Mouse (Mus musculus) naive thymus-derived CD4-positive, alpha-beta T cell, adult 2 months (primary cell): ENCODE data around the gene Ryr2.
"Not testable (repeated sequence)": the region's sequence is repeated elsewhere in the genome, so short reads cannot be mapped to it uniquely, and the experiment has no call there.

Experiments used
- DNase-seq: peaks from one replicate; pipeline ENCODE4 v3.0.0-alpha.2; 2011; ENCODE audit warnings: low read depth

The Ryr2 gene

DNA sequence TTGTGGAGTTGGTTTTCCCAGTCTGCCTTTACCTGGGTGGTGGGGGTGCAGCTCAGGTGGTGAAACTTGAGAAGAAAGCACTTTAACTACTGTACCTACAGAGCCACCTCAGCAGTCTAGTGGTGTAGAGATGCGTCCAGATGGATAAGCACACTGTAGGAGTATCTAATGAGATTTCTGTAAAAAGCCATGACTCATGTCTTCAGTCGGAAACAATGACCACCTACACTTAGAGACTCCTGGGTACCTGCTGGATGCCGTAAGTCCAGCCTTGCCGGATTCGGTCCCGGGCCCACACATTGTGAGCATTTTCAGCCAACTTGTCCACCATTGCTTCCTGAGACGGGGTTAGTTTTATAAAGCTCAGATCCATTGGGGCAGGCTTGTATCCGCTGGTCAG lies 334.6 kb downstream of the Ryr2 start:
- no peak for DNase-seq

DNA sequence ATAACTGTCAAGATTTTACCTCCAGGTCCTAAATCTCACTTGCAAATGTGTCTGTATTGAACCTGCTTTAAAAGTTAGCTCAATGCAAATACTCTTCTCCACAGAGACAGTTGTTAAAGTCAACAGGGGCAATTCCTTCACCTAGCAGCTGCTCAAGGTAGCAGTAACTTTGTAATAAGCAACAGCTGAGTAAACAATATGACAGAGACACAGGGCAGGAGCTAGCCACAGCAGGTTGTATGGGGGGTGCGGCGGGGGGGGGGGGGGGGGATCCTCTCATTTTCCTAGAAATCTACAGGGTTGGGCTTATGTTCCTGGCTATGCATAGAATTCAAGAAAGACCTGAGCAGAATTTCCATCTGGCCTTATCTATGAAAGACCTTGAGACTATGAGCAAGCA lies 339.8 kb downstream of the Ryr2 start:
- DNase-seq, result no peak

DNA sequence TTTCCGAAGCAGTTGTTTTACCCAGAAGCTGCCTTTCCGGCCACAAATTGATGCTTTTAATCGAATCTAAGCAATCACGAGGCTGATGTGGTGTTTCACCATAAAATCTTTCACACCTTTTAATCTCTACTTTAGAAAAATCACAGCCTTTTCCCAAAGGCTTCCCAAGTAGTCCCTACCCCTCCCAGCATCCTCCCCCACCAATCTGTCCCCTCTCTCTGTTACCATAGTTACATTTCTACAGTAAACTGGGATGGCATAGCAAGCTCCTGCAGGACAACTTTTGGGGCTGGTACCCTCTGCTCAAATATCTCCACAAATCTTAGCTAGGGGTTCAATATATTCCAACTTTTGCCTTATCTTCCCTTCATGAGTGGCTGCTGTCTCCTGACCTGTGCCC lies 342.8 kb downstream of the Ryr2 start:
- DNase-seq, result no peak

DNA sequence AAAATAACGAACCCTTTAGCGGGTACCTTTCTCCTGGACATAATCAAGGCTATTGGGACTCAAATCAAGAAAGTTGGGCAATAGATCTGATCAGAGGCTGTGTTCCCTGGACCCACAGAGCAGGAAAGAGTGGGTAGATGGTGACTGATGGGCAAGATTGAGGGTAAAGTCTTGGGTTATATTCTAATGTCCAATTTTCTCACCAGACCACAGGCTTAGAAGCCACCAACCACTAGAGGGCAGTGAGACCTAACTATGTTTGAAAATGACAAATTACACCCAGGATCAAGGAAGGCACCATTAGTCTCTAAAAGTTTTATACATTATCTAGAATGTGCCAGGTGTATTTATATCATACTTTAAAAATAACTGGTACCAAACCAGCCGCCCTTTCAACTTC lies 343.6 kb downstream of the Ryr2 start:
- DNase-seq, result peak; percentile 5

DNA sequence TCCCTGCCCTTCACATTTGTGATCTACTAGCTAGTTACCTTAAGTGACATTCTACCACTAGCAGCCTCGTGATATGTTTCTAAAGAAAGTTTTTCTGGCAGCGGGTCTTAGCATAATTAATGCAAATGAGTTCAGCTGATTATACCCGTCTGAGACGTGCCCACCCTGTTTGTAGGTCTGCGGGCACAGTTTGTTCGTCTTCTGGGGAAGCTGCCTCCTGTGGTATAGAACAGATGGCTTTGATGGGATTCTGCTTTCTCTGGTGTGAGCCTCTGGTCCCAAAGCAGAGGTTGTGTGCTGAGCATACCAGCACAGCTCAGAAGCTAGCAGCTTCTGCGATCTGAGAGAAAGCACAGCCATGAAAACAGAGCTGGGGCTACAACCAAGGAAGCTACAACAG lies 348.9 kb downstream of the Ryr2 start:
- no peak for DNase-seq

DNA sequence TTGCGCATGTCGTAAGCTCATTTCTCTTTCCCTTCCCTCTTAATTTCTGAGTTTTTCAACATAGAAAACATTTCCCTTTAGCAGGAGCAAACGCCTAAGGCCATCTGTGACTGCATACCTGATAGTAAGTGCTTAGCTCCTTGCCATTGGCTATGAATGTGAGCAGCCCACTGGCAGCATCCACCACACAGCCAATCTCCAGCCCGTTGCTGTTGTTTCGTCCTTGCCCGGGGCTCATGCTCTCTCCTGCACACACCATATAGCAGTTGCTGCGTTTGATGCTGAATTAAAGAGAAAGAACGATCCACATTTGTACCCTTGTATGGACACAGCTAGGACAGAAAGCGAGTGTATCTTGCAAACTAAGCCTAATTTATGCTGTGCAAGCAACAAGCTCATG lies 361.3 kb downstream of the Ryr2 start:
- no peak for DNase-seq

DNA sequence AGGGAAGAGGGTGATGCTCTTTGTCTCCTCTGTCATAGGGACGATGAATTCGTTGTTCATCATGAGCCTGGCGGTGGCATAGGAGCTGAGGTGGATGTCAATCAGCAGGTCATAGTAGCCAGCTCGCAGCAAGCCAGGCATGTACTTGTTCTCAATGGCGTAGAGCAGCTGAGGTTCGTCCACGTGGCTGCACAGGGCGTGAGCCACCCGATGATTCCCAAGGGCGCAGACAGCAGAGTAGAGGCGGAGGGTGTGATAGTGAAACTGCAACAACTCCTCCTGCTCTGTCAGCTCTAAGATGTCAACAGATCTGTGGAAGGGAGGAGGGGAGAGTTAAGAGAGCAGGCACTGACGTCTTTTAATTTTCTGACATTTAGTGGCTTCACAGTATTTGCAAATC lies 368.5 kb downstream of the Ryr2 start:
- DNase-seq, result no peak

DNA sequence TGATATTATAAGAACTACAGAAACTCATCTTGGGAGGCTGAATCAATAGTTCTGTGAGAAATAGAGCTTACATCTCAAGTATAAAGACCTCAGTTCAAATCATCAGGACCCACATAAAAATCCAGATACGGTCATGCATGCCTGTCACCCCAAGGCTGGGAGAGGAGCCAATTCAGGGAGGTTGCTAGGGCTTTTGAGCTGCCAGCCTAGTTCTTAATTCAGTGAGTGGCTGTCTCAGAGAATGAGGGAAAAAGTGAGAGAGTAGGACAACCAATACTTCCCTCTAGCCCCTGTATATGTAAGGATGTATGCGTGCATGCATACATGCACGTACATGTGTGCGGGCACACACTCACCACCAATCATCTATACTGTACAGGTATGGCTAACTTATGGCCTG lies 390.5 kb downstream of the Ryr2 start:
- DNase-seq, result no peak

DNA sequence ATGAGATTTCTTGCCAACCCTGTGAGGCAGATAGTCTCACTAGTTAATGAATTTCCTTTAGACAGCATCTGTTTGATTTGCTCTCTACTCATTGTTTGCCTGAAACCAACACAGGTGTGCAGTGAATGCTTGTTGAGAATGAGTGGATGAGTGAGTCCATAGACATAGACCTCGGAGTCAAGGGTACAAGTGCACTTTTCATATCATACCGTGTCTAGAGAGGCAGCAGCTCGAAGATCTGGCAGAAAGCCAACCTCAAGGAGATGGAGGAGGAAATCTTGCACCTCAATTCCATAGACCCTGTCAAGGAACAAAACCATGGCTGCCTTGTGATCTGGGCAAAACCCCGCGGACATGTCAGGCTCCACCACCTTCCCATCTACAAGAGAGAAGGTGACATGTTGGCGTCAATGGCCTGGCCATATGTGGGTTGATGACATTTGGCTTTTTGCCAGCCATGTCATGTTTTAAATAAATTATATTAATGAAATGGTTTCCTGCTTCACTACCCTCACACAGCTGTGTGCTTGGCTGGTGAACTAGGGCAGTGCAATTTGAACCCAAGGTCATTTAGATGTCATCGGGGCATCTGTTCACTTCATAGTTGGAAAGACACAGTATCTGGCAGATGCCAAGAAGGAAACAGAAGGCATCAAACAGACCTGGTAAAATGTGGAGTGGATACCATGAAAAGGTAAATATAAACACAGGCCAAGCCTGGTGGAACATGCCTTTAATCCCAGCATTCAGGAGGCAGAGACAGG lies 396.9 kb downstream of the Ryr2 start:
- no peak for DNase-seq

DNA sequence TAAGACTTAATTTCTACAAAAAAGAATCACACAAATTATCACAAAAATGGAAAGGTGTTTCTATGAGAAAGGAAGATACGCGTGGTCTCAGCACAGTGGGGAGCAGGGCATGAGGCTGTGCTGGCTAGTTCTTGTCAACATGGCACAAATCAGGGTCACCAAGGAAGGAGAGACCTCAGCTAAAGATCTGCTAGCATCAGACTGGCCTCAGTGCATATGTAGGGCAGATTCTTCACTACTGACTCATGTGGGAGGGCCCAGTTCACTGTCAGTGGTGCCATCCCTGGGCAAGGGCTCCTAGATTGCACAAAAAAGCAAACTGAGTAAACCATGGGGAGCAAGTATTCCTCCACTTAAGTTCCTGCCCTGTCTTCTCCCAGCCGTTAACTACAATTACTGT lies 405.0 kb downstream of the Ryr2 start:
- DNase-seq, result no peak

DNA sequence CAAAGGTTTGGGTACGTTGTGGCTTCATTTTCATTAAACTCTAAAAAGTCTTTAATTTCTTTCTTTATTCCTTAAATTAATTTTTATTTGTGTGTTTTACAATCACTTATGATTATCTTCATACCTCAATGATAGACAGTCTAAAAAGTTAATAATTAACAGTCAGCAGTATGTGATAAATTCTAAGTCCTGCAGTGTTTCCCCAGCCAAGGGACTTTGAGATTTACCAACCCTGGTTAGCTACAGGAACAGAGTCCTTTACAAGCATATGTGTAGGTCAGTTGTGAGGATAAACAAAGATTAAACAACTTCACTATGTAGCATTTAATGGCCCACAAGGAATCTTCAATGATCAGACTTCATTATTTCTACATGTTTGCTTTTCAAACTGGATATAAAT lies 410.2 kb downstream of the Ryr2 start:
- no peak for DNase-seq

DNA sequence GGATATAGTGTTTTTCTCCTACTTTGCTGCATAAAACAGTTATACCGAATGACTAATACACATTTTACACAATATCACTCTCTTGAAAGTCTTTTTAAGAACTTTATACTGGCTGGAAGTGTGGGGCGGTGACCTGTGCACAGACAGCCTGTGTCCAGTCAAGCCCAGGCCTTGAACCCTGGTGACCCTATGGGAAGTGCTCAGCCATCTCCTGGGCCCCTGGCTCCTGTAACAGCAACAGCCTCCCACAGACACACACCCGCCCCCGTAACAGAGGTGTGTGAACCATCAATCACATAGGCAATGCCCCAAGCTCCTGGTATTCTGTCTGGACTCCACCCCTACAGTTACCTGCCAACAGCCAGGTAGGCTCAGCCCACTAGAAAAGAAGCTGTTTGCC lies 424.9 kb downstream of the Ryr2 start:
- DNase-seq, result no peak

DNA sequence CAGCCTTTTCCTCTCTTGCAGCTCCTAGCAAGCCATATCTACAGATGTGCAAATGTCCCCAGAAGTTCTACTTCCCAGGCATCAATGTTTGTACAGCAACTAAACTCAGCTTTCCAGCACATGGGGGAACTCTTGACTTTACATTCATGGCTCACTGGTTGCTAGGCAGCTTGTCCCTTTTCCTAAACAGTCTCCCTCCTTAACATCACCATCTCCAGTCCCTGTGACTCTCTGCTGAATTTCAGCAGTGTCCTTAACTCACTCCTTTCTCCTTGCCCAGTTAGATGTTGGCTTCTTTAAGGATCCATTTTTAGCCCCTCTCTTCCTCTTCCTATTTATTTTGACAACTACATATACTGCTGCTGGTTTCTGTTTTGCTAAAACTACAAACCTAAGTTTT lies 443.9 kb downstream of the Ryr2 start:
- no peak for DNase-seq

DNA sequence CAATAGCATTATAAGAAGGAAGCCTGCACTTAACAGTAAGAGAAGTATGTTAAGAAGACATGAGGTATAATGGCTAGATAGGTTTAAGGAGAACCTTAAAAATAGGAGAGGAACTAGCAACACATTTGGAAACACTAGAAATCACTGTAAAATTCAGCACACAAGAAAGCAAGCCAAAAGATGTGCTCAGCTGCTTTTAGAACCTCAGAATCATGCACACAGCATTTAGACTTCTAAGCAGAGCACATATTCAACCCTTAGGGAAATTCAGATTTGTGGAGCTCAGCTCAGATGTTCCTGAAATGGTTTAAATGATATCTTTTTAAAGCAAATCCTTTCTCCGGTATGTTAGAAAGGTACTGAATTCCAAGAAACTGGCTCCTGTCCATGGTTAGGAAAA lies 461.9 kb downstream of the Ryr2 start:
- no peak for DNase-seq

DNA sequence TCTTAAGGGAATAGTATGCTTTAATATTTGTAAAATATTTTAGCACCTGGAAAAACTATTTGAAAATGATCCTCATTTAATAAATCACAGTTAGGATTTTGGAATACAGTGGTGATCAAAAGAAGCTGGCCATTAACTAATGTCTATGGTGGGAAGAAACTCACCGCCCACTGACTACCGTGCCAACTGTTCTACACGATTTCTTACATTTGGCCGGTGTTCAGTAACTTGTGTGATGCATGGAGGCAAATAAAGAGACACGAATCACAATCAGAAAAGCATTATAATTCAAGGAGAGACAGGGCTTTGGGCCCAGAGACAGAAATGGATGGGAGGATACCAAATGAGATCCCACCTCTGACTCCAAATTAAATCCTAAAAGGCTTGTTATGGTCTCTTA lies 470.4 kb downstream of the Ryr2 start:
- no peak for DNase-seq

DNA sequence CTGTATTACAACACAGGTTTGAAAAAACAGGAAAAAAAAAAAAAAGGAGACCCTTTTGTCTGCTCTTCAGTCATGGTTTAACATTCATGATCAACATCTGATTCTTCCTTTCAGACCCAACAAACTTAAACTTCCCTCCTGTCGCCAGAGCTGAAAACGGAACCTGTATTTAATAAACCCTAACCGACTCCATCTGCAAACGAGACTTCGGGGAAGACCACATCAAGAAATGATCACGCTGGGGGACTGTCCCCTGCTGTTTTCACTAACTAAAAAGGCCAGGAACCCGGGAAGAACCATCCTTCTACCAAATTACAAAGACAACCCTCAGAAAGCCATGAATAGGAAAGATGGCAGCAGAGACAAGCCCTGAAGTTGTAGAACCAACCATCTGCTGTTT lies 482.2 kb downstream of the Ryr2 start:
- no peak for DNase-seq

DNA sequence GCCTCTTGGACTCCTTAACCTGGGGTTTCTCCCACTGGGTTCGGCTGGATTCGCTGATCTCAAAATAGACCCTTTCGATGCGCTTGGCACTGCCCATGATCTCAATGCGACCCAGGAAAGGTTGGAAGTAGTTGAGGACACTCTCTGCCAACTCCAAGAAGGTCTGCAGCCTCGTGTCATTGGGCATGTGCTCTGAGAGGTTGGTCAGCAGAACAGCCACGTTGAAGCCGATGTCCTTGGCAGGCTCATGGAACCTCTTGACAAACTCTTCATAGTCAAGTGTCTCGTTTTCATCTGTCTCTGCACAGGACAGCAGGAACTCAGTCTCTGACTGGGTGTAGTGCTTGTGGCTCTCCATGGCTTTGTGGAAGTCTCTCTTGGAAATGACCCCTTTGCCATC lies 511.3 kb downstream of the Ryr2 start:
- DNase-seq, result no peak

DNA sequence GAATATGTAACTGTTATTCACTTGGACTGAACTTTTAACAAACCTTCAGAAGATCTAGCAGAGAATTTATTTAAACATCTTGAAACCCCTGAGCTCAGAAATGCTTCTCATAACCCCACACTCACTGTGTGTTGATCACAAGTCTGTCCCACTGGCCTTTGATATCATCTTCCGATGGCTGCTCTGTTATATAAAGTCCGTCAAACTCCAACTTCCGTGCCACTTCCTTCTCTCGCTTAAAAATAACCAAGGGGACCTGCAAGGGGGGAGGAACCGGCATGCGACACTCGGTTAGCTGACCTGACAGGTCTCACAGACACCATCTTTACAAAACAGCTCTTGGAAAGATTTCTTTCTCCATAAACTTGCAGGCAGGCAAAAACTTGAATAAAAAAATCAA lies 521.5 kb downstream of the Ryr2 start:
- no peak for DNase-seq

DNA sequence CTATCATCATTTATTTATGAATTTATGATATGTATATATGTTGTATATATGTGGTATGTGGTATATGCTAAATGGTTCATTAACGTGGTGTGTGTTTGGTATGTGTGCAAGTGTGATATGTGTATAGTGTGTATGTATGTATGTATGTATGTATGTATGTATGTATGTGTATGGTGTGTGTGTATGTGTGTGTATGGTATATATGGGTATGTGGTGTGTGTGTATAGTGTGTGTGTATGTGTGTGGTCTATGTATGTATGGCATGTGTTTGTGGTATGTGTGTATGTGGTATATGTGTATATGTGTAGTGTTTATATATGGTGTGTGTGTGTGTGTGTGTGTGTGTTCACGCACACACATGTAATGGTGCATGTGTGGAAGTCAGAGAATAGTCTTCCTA lies 534.2 kb downstream of the Ryr2 start:
- no peak for DNase-seq

DNA sequence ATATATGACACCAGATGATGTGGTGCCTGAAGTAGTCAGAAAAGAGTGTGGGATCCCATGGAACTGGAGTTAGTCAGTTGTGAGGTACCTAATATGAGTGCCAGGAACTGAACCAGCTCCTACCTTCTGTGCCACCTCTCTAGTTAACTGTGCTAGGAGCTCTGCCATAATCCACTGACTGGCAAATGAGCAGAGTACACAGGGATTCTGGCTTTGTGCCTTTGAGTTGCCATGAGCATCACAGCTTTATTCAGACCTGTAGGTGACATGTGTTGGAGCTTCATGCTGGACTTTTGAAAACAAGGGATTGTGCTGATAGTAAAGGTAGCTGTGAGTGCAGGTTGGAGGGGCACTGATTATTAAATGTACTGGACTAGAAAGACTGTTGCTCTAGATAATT lies 539.4 kb downstream of the Ryr2 start:
- no peak for DNase-seq

DNA sequence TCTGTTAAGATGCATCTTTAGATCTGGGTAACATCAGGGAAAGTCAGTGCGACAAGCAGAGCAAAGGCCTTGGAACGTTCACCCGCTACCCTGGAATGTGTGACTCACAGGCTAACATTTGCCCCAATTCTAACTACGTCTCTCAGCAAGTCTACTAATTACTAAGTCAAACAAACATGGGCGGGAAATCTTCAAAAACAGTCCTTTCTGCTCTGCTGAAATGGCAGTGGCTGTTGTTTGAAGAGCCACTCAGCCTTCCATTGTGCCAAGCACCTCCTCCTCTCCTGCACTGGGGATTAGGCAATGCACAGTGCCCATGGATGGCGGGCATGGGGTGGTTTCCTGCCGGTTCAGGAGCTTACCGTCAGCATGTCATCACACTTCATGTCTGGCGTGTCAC lies 540.3 kb downstream of the Ryr2 start:
- DNase-seq, result no peak

DNA sequence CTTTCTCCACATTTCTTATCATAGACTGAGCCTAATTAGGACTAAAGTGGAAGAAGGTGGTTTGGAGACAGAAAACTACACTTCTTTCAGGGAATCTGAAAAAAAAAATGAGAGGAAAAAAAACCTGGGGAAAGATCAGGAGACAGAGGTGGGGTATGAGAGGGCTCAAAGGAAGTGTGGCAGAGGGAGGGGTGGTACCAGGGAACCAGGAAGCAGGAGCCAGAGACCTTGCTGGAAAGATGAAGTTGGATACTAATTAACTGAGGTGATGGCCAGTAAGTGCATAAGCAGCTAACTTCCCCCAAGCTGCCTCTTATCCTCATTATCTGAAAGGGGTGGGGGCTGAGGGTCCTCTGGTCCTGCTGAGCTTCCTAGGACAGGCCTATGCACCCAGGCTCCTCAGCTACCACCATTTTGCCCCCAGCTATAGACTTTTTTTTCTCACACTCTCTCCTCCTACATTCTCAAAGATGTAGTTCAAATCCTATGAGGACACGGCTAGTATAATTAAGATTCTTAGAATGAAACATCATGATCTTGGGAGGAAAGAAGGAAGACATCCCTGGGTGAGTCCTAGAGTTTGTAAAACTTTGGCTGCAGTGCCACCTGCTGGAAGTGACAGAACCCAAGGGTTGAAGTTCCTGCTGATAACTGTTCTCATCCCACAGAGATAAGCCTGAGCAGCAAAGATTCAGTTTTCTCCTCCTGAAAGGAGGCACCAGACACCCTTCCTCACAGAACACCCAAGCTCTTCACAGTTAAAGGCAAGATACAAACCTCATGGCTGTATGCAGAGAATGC lies 543.3 kb downstream of the Ryr2 start:
- DNase-seq, result no peak

DNA sequence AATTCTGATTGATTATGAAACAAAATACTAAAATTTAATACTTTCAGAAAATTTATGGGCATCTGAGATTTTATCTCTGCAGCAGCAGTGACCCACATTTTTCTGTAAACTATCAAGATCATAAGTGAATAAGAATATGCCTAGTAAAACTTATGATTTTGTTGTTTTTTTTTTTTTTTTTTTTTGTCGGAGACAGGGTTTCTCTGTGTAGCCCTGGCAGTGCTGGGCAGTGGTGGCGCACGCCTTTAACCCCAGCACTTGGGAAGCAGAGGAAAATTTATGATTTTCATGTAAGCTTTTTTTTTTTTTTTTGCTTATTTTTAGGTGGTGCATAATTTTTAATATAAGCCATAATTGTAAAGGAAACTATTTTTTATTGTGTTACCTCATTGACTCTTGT lies 557.1 kb downstream of the Ryr2 start:
- no peak for DNase-seq

DNA sequence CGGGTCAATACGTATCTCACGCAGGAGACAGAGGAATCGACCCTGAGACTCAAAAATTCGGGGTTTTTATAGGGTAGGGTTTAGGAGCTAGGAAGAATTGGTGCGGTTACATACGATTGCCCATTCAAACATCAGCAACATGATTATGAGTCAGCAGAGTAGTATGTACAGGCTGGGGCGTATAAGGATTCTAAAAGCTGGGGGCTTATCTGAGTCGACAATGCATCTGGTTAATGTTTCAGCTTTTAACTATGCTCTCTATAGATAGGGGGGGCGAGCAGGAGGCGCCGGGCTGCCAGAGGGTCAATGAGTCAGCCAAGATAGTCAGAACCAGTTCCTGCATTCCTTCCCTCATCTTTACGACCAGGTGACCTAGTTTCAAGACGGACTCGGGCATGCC lies 557.6 kb downstream of the Ryr2 start:
- DNase-seq, result not testable (repeated sequence)
